Mouse (Mus musculus) small intestine, adult 2 months (tissue): ENCODE results near the gene Lancl2. TPM values are rescaled to one million over a fixed set of nuclear protein-coding genes. Genes with fewer than 3 reads are reported as not detected.
A peak's percentile ranks its signal among the peaks of the same experiment; 100 is the strongest.

ENCODE experiments used
- H3K27ac ChIP-seq: fragments of 200-500 bp; 2 replicates; pipeline ENCODE4 v1.5.1; 2012; ENCODE audit warnings: low read depth, low read length, control low read depth, inconsistent platforms; ENCODE audit not compliant: insufficient read depth
- H3K27me3 ChIP-seq: fragments of 200-500 bp; 2 replicates; pipeline ENCODE4 v1.6.1; 2012; ENCODE audit warnings: mild to moderate bottlenecking, moderate library complexity, low read length, inconsistent platforms; ENCODE audit not compliant: control insufficient read depth, insufficient read depth
- H3K36me3 ChIP-seq: fragments of 200-500 bp; 2 replicates; pipeline ENCODE4 v1.6.1; 2012; ENCODE audit warnings: mild to moderate bottlenecking, low read length, control low read depth, inconsistent platforms; ENCODE audit not compliant: control insufficient read depth, insufficient read depth
- H3K4me1 ChIP-seq: fragments of 200-500 bp; 2 replicates; pipeline ENCODE4 v1.6.1; 2012; ENCODE audit warnings: low read length, inconsistent platforms, mixed read lengths; ENCODE audit not compliant: control insufficient read depth, insufficient read depth, insufficient read length
- H3K4me3 ChIP-seq: fragments of 200-500 bp; 2 replicates; pipeline ENCODE4 v1.5.1; 2012; ENCODE audit warnings: low read depth, mild to moderate bottlenecking, control low read depth, inconsistent platforms, low read length, moderate library complexity
- CTCF ChIP-seq: fragments of 200-500 bp; IDR thresholded peaks from 2 replicates; pipeline ENCODE4 v1.5.1; 2012; ENCODE audit warnings: low read depth, mild to moderate bottlenecking, control low read depth, inconsistent platforms, low read length, moderate library complexity, mixed read lengths; ENCODE audit not compliant: insufficient replicate concordance, insufficient read length; ENCODE audit errors: extremely low read depth
- POLR2A ChIP-seq: fragments of 200-500 bp; IDR thresholded peaks from 2 replicates; pipeline ENCODE4 v1.6.1; 2012; ENCODE audit warnings: low read depth, mild to moderate bottlenecking, control low read depth, inconsistent platforms, low read length, moderate library complexity
- WGBS: fragments of 180-500 bp; shearing (Covaris S2); methylation state at CpG from one replicate; pipeline ENCODE4 v1.1.7; 2018; 5-methylcytosine and 5-hydroxymethylcytosine counted together
- polyA plus RNA-seq: library from polyadenylated mRNA; depleted of rRNA; stranded (reverse); fragments of >200 nt; gene quantifications from 2 replicates; pipeline ENCODE4 v1.2.3, GENCODE M21; 2012

The Lancl2 gene
- polyA plus RNA-seq, 1 experiment, result 1.1 TPM

- TF ChIP-seq POLR2A (no peak), CTCF (no peak)
- H3K36me3 ChIP-seq, result no peaks in the 10 kb centered on the region
- 2% methylated on average over 2 of the region's 2 CpGs for WGBS
Measured at GRCm38 (mm10) chr6:57703703-57704102, 1.4 kb downstream of the Lancl2 start.

DNA sequence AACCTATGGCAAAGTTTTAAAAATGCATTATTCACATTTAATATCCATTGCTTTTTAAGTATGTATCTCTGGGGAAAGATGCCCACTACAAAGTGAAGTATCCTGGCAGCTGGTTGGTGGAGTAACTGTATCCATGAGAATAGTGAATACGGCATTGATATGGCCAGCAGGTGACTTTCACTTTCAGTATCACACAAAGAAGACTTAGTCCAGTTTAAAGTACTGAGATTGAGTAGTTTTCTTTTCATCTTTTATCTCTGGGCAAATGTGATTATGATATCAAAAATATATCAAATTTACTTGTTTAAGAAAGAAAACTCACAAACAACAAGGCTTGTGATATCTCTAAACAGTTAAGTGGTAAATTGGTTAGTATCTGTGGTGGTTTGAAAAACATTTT is 4.4 kb downstream of the Lancl2 start:
- Histone ChIP-seq H3K4me3 (no peak overlapping the region), H3K4me1 (peaks cover 2% of the 10 kb centered on the region; the same call in 1 of the 2 replicates), H3K36me3 (no peaks in the 10 kb centered on the region), H3K27ac (no peak overlapping the region), H3K27me3 (no peaks in the 10 kb centered on the region)
- TF ChIP-seq CTCF, result no peak
- WGBS, result 13% methylated on average over 1 of the region's 1 CpGs

More at GRCm38 (mm10) chr6:57703703-57704102, 1.4 kb downstream of the Lancl2 start:
- Histone ChIP-seq H3K27me3 (no peaks in the 10 kb centered on the region), H3K4me3 (peak overlapping the region; percentile 66), H3K4me1 (peaks cover 2% of the 10 kb centered on the region; the same call in 1 of the 2 replicates), H3K27ac (peak overlapping the region; percentile 36)

DNA sequence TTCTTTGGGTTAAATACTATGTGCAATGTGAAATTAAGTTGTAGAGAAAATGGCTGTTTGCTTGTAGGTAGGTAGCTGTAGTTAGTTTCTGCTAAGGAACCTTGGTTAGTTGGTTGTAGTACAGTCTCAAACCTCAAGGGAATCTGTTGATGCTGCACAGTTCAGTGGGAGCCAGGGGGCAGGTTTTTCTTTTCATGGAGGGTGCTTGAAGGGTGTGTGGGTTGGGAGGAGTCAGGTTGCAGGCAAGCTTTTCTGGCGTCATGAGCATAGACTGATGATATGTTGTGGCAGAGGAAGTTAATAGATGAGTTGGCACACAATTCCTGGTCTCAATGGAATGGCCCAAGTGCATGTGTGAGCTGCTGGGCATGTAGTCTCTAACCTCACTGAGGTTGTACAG is 9.4 kb downstream of the Lancl2 start:
- no peaks in the 10 kb centered on the region for H3K36me3 ChIP-seq
- 10% methylated on average over 1 of the region's 1 CpGs for WGBS
- H3K27ac ChIP-seq, result no peak overlapping the region
- H3K4me3 ChIP-seq, result no peak overlapping the region
- TF ChIP-seq CTCF, result no peak
- no peak for TF ChIP-seq POLR2A
- no peaks in the 10 kb centered on the region for H3K4me1 ChIP-seq
- H3K27me3 ChIP-seq, result no peaks in the 10 kb centered on the region

DNA sequence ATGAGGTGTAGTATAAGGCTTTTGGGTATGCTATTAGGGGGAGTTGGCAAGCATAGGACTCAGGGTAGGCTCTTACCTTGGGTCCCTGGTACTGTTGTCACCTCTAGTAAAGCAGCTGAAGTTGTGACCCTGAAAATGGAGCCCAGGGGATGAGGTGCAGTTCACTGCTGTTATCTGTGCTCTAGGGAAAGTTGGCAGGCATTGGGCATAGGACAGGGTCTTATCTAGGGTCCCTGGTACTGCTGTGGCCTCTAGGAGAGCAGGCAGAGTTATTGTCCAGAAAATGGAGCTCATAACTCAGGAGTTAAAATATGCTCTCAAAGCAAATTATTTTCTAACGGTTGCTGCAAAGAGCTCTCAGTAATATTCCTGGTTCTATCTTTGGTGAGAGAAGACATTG is 19.0 kb downstream of the Lancl2 start:
- H3K27ac ChIP-seq, result no peak overlapping the region
- no peaks in the 10 kb centered on the region for H3K27me3 ChIP-seq
- 85% methylated on average over 1 of the region's 1 CpGs for WGBS
- peaks cover 10% of the 10 kb centered on the region for H3K36me3 ChIP-seq
- no peaks in the 10 kb centered on the region for H3K4me1 ChIP-seq
- TF ChIP-seq CTCF (no peak), POLR2A (no peak)
- H3K4me3 ChIP-seq, result no peak overlapping the region

GRCm38 (mm10) chr6:57742749-57743148 is 40.4 kb downstream of the Lancl2 start:
- TF ChIP-seq POLR2A (no peak), CTCF (no peak)
- Histone ChIP-seq H3K4me1 (no peaks in the 10 kb centered on the region), H3K27me3 (no peaks in the 10 kb centered on the region), H3K36me3 (no peaks in the 10 kb centered on the region), H3K4me3 (no peak overlapping the region), H3K27ac (no peak overlapping the region)
- WGBS, result 81% methylated on average over 1 of the region's 1 CpGs

- H3K36me3 ChIP-seq, result no peaks in the 10 kb centered on the region
- 71% methylated on average over 2 of the region's 2 CpGs for WGBS
- H3K27me3 ChIP-seq, result no peaks in the 10 kb centered on the region
- peak; percentile 54; the same call in 1 of the 2 replicates for TF ChIP-seq CTCF
- no peak for TF ChIP-seq POLR2A
- no peaks in the 10 kb centered on the region for H3K4me1 ChIP-seq
- no peak overlapping the region for H3K4me3 ChIP-seq
- H3K27ac ChIP-seq, result no peak overlapping the region
Measured at GRCm38 (mm10) chr6:57743333-57743732, 41.0 kb downstream of the Lancl2 start.

DNA sequence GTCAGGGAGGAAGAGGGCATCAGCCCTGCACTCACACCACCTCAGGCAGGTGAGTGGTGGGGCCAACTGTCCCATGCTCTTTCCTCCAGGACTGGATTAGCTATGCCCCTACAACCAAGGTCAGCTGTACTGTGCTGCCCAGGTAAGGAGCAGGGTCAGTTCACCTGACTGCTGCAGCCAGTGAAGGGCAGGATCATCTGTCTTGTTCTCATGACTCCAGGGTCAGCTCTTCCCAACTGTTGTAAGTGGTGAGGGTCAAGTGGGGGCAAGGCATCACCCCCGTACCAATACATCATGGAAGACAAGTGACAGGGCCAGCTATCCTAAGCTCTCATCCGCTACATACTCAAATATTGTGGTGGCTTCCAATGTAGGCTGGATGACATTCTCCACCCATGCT is 41.8 kb downstream of the Lancl2 start:
- TF ChIP-seq CTCF, result no peak
- no peak for TF ChIP-seq POLR2A
- H3K27ac ChIP-seq, result no peak overlapping the region
- 89% methylated on average over 2 of the region's 2 CpGs for WGBS
- no peaks in the 10 kb centered on the region for H3K36me3 ChIP-seq
- no peaks in the 10 kb centered on the region for H3K4me1 ChIP-seq
- no peak overlapping the region for H3K4me3 ChIP-seq
- no peaks in the 10 kb centered on the region for H3K27me3 ChIP-seq
